Mouse (Mus musculus): ENCODE results near the gene Nav1.

The Nav1 gene

DNA sequence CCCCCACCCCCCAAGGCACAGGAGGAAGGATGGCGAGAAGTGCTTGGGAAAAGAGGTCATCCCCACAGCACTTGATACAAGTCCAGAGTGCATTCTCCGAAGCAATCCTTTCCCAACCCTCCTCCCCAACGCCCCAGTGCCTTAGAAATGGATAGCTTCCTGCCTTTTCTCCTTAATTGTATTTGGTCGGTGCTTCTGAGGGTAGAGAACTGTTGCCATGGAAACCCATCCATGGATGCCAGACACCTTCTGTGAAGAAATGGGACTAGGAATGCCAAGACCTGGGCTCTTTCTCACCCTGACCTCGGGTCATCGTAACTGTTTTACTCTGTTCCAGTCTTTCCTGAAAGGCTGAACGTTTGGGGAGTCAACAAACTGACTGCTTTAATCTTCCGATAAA lies 26.1 kb downstream of the Nav1 start:
- no peak for DNase-seq

DNA sequence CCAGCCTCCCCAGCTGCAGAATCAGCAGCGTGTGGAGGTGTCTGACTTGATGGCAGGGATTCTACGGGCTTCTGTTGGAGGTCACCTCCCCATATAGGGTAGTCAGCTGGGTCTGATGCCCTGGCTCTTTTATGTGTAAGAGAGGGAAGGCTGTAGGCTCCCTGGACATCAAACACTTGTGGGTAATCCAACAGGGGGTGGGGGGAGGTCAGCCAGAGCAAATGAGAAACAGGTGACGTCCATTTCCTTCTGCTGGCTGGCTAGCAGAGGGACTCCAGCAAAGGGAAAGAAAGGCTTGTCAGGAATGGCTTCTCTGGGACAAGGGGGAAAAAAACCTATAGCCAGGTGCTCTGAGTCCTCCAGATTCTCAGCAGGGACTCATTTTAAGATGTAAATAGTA lies 28.0 kb downstream of the Nav1 start:
- DNase-seq, result no peak

DNA sequence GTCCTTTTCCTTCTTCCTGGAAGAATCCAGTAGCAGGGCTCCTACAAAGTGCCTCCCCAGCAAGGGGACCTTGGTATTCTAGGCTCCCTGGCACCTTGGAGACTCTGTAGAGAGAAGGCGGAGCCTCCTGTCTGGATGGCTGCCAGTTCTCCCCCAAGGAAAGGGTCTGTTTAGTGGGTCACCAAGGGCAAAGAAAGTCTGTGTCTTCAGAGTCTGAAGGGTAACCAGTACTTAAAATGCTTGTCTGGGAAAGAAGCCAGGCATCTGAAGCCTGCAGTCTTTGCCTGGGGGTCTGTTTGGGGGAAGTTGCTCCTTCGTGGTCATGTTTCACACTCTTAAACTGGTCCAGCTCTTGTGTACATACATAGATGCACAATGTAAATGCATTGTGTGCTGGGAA lies 29.3 kb downstream of the Nav1 start:
- DNase-seq, result no peak

DNA sequence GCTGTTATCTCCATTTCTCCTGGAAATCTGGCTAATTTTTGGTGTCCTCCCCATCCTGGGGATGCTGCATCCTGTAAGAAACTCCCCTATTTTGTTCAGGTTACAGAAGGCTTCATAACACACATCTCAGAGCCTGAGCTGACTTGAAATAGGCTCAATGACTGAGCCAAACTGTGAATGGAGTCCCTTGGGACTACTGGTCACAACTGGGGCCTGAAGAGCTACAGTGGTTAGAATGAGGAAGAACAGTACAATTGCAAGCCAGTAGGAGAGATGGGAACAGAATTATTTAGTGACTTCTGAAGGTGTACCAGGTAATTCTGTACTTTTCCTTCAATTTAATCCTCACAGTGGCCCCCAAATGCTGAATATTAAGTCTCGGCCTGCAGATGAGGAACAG lies 31.7 kb downstream of the Nav1 start:
- no peak for DNase-seq

DNA sequence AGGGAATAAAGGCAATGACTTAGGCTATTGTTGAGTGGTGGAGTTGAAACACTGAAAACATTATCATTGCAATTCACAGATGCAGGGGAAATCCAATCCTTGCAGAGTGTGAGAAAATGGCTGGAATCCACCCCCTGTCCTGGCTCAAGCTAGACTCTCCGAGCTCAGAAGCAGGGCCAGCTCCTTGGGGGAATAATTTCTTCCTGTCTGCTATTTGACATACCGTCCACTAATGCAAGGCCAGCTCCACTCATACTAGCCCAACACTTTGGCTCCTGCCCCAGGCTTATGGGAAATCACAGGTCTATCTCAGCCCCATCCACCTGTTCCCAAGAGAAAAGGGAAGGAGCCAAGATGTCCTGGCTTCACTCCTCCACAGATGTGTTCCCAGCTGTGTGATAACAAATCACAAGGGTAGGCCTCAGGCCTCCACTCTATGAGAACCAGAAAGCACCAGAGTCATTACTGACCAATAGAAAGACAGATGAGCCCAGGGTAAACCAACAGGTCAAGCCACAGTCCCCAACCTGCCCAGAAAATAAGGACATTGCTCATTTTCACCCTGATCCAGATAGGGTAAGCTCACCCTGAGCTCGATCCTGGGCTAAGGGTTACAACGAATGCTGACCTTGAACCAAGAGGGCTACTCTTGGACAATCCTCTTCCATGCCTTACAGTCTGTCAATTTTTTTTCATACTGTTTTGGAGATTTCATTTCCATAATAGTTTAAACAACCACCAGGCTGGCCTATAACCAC lies 32.5 kb downstream of the Nav1 start:
- DNase-seq, result no peak

DNA sequence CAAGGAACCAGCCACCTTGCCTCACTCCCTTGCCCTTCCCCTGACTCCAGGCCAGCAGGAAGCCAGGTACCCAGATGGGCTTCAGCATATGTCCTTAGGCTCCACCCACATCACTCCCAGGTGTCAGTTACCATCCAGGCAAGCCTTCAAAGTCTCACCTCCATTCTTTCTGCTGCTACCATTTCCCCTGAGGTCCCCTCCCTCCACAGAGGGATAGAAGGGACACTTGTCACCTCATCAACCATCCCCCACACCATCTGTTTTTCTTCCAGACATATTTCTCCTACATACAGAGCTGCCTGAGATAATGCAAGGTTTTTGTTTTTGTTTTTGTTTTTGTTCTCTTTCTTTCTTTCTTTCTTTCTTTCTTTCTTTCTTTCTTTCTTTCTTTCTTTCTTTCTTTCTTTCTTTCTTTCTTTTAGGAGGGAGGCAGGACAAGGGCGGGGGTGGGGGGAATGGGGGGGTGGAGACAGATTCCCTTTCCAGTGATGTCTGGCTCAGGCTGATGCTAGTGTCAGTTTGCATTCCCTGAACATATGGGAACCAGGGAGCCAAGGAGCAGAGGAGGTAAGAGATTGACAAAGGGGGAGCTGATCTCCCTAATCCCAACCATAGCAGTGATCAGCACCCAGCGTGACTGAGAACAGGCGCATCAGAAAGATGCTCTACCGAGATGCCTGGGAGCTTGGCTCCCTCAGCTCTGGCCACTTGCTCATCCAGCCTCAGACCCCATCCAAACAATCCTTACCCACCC lies 34.8 kb downstream of the Nav1 start:
- no peak for DNase-seq

DNA sequence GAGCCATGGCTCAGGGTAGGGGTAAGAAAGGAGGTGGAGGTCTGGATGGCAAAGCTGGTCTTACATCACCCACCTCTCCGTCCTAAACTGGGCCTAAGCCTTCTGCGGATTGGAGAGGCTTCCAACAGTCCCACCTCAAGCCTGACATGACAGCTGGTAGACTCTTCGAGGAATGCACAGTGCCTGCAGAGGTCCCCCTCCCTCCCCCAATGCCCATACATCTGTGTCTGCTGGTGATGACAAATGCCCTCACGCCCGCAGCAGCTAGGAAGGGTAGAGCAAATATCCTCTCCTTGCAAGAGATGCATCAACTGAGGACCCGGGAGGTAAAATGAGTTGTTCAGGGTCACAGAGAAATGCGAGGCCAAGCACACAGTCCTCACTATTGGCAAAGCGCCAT lies 39.0 kb downstream of the Nav1 start:
- DNase-seq, result no peak

DNA sequence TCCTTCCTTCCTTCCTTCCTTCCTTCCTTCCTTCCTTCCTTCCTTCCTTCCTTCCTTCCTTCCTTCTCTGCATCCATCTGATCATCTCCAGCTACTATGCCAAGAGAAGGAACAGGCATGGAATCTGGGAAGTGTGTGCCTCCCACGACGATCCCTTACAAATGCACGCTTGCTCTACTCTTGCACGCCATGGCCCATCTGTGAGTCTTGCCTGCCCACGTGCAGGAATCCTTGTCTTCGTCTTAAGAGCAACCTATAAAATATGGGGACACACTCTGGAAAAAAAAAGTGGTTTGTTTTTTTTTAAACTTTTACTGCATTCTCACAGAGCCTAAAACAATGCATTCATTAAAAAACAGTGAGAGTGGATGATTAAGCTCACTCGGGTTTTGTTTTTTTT lies 40.5 kb downstream of the Nav1 start:
- DNase-seq, result no peak

DNA sequence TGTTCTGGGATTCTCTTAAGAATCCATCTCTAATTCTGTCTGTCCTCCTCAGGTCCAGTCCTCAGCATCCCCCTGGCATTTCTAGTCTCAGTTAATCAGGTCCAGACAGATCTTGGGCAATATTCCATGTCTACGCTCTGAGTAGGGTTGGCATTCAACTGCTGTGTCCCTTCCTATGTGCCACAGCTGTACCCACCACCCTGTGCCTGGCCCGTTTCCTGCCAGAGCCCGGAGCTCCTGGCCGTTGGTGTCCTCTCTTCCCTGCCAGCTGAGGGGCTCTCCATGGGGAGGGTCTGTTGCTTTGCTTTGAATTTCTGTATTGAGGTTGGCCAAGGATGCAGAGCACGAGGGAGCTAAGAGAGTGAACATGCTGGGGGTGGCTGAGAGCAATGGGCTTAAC lies 41.3 kb downstream of the Nav1 start:
- DNase-seq, result no peak

DNA sequence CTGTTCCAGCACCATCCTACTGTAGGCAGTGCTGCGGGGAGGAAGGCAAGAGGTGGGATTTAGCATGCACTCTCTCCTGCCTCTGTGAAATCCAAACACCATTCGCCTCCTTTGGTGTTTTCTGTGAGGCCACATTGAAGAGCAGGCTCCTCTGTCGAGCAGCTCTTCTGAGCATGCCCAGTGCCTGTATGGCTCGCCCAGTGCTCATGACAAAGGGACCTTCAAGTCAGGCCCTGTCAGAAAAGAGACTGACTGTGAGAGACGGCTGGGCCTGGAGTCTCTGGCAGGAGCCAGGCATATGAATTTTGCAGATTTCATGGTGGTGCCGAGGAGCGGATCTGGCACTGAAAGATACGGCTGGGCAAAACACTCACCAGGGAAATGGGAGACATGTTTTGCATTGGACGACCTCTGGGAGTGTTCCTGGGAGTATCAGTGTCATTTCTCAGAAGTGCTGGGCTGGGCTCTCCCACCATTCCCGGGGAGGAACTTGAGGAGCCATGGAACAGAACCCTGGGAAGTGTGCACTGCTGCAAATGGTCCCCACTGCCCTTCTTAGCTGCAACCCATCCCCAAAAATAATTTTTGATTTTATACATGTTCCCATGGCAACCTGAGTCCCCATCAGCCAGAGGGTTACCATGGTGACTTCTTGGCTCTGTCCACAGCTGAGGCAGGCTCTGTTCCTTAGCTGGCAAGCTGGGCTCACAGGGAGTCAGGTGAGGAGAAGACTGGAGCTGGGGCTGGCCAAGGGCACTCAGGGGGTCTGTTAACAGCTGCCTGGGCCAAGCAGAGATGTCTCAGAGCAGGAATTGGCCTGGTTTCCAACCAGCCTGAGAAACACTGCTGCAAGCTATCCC lies 42.2 kb downstream of the Nav1 start:
- DNase-seq, result peak; percentile 49

DNA sequence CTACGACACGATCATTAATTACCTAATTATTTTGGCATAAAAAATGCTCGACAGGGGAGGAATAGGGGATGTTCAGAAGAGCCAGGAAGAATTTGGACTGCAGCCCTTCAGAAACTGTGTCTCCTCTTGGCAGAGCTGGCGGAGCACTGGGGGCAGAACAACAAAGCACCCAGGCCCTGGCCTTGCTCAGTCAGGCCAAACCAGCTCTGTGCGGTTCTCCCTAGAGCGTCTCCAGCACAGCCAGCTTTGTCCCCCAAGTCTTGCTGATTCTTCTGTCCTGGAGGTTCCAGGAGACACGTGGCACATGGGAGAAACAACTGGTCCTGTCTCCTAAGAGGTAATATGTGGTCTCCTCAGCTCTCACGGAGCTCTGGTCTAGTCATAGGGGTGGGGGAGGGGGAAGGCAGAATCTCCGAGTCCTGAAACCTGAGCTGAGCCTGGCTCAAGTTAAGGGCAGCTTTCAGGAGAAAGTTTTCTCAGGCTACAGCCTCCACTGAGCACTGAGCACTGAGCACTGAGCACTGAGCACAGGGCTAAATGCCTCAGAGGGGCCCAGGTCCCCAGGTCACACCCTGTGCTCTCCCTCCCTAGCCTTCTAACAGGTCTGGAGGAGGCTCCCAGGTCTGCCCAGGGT lies 43.2 kb downstream of the Nav1 start:
- DNase-seq, result no peak

DNA sequence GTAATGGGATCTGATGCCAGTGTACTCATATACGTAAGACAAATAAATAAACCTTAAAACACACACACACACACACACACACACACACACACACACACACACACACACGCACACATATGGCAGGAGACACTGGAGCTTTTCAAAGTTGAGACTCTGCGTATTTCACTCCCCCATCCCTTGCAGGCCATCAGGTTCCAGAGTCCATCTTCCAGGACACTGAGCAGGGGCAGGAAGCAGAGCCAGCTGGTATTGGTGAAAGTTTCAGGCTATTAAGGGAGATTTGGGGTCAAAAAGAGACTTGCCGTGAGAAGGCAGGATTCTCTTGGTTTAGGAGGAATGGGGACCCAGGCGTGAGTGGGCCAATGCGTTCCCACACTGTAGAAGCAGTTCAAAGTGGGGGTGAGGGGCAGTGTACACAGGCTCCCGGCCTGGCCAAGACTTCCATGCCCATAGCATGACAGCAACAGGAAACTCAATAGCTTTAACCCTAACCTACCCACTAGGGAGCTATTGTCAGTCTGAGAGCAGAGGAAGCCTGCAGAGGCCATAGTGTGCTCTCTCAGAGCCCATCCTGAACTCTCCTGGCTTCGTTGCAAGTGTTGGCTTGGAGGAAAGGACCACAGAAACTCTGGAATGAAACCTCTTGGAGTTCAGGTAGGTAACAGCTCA lies 44.0 kb downstream of the Nav1 start:
- no peak for DNase-seq

DNA sequence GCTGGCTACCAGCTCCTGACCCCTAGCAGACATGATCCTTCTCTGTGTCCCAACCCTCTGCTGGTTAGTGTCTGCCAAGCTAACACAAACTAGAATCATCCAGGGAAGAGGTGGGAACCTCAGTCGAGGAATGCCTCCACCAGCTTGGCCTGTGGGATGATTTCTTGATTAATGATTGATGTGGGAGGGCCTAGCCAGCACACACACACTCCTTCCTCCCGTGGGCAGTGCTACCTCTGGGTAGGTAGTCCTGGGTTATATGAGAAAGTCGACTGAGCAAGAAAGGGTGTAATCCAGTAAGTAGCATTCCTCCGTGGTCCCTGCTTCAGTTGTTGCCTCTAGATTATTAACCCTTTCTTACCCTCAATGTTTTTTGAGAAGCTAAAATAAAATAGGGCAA lies 45.0 kb downstream of the Nav1 start:
- no peak for DNase-seq

DNA sequence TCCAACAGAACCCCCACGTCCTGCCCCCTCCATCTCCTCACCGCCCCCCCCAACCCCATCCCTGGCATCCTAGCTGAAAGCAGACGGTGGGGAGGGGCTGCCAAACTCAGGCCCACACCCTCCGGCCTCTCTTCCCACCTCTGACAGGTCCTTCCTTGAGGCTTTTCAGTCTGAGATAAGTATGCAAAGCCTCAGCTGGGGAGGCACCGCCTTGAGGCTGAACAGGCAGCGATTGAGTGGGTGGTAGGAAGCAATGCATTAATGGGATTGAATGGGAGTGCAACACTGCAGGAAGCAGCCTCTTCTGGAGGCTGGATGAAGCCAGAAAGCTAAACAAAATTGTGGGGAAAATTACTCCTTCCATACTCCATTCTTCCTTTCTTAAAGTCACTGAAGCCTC lies 45.8 kb downstream of the Nav1 start:
- DNase-seq, result no peak

DNA sequence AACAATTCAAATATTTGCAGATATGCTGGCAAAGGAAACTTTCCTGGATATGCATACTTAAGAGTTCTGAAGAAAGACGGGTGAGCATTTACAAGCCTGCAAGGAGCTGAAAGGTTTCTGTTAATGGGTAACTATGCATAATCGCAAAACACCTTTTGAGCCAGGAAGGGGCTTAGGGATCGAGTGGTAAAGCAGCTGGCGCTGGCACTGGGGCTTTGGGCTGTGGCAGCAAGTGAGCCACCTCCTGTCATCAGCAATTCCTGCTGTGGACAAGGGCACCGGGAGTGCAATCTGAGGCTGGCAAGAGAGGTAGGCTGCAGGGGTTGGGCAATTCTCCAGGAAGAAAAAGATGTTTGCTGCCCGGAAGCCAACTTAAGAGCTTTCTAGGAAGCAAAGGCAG lies 49.1 kb downstream of the Nav1 start:
- no peak for DNase-seq

DNA sequence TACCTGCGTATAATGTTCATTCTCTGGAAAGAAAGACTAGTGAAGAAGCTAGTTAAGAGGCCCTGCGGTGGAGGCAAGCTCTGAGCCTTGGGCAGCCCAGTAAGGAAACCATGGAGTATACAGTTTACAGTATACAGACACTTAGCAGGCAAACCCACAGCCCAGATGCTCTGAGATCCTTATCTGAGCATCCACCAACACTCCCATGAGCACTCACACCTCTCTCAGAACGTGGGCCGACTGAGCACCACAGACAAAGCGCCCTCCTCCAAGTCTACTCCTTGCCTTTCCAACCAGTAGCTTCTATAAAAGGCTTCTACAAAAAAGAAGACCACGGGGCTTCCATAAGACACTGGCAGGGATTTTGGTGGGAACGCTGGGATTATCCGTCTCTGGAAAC lies 51.2 kb downstream of the Nav1 start:
- DNase-seq, result no peak

DNA sequence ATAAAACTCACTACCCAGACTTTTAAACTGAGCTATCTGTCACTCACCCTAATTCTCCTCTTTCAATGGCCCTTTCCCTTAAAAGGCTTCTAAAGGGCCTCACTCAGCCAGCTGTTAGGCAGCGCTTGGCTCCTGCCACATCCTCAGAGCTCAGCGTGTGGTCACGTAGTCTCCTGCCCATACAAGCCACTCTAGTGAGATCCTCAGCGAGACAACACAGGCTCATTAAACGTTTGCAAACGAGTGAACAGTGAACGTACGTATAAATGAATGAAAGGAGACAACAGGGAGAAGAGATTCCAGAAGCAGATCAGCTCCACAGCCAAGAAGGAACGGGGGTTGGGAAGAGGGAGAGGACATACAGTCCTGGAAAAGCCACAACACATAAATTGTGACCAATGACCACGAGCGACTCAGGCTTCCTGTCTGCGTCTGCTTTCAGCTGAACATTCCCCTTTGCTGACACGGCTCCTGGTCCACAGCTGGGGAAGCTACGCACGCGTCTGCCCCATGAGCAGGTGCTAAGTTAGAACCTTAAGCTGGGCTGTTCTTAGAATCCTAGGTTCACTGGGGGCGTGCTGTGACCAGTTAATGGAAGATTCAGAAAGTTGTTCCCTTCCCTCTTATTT lies 52.3 kb downstream of the Nav1 start:
- no peak for DNase-seq

DNA sequence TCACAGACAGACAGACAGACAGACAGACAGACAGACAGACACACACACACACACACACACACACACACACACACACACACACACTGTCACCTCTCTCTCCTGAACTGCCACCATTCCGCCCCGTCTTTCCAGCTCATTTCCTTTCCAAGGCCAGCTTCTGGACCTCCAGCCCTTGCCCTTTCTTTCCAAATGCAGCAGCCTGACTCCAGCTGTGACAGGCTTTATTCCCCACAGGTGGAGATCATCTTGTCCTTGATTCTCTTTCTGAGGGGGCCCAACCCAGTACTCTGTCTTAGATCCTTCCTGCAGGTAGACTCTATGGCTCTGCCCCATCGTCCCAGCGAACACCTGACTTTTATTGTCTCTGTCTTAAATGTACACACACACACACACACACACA lies 53.5 kb downstream of the Nav1 start:
- DNase-seq, result no peak

DNA sequence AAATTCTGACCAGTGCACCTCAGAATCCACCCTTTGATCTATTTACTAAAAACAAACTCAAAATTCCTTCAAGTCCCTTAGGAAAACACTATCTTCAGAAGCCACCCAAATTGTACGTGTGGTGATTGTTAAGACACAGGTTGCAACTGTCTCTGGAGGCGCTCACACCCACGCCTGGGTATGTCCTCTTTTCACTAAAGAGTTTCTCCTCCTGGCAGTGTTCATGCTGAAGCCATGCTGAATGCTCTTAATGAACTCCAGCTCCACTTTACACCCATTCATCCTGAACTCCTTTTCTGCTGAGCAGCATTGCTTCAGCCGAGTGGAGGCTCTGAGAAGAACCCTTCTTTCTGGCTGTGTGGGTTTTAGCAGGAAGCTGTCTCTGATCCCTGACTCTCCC lies 53.9 kb downstream of the Nav1 start:
- no peak for DNase-seq

DNA sequence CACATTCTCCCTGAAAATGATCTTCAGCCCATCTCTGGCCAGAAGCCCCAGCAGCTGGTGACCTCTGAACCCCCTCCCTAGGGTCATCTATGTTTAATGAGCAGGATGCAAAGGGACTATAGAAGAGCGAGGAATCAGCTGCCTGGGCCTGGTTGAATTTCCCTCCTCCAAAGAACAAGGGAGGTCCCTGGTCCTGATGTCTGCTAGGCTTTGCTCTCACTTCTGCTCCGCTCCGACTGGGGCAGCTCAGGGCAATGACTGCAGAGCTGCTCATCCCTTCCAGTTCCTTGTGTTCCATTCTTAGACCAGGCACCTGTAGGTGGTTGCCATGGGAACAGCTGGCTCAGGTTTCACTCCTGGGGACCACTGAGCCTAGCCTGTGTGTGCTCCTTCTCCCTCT lies 56.2 kb downstream of the Nav1 start:
- no peak for DNase-seq

DNA sequence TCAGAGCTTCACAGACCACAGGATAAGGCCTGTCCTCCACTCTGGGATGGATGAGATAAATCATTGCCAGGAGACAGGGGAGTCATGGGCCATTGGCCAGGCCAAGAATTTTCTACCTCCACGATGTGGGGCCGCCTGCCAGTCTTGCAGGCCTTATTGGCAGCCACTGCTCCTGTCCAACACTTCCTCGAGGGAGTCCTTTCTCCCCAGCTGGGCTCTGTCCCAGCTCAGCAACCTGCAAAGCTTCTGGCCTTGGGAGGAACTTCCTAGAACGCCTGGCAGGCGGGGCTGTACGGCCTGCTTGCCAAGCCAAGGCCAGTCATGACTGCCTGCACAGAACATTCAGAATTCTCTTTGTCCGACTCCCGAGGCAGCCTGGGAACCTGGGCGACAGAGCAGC lies 58.3 kb downstream of the Nav1 start:
- DNase-seq, result no peak

DNA sequence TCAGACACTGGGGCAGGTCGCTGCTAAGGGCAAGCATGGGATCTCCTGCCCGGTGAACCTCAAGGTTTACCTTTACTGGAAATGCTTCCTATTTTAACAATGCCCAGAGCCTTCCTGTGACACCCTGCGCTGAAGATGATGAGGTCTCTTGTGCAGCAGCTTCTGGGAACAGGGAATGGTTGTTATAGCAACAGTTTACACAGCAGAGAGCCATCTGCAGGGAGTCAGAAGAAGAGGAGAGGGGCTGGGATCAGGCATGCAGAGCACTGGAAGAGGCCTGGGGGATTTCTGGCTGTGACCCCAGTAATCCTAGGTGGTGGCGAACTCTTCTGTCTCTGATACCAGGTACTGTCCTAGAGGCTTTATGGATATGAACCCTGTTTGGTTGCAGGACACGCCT lies 61.0 kb downstream of the Nav1 start:
- no peak for DNase-seq
